Mouse (Mus musculus) liver, embryonic 13.5 days (tissue): Measurements from ENCODE around the gene 6030458C11Rik. TPM values are rescaled to one million over a fixed set of nuclear protein-coding genes. Genes with fewer than 3 reads are reported as not detected.
A peak's percentile ranks its signal among the peaks of the same experiment; 100 is the strongest.

ENCODE experiments used
- ATAC-seq: fragments of 200-750 bp; cut with Nextera tagmentation; 2 replicates; pipeline ENCODE4 v1.8.0; 2017; ENCODE audit warnings: low read depth, mild to moderate bottlenecking, moderate number of reproducible peaks, moderate library complexity
- DNase-seq: peaks from one replicate; pipeline ENCODE4 v3.0.0; 2022
- H3K27ac ChIP-seq: fragments of 300-500 bp; sonication (generic); 2 replicates; pipeline ENCODE4 v1.5.1; 2015; ENCODE audit warnings: moderate library complexity, mild to moderate bottlenecking, inconsistent platforms
- H3K27me3 ChIP-seq: fragments of 300-500 bp; sonication (generic); 2 replicates; pipeline ENCODE4 v1.6.1; 2015; ENCODE audit warnings: mild to moderate bottlenecking, inconsistent platforms
- H3K36me3 ChIP-seq: fragments of 300-500 bp; sonication (generic); 2 replicates; pipeline ENCODE4 v1.6.1; 2015; ENCODE audit warnings: mild to moderate bottlenecking, inconsistent platforms
- H3K4me1 ChIP-seq: fragments of 300-500 bp; sonication (generic); replicated peaks from 2 replicates; pipeline ENCODE4 v1.6.1; 2015; ENCODE audit warnings: inconsistent platforms
- H3K4me2 ChIP-seq: fragments of 300-500 bp; sonication (generic); 2 replicates; pipeline ENCODE4 v1.6.1; 2015; ENCODE audit warnings: inconsistent platforms, mild to moderate bottlenecking, moderate library complexity
- H3K4me3 ChIP-seq: fragments of 300-500 bp; sonication (generic); replicated peaks from 2 replicates; pipeline ENCODE4 v1.5.1; 2015; ENCODE audit warnings: mild to moderate bottlenecking, inconsistent platforms
- H3K9ac ChIP-seq: fragments of 300-500 bp; sonication (generic); 2 replicates; pipeline ENCODE4 v1.6.1; 2015; ENCODE audit warnings: mild to moderate bottlenecking, inconsistent platforms
- H3K9me3 ChIP-seq: fragments of 300-500 bp; sonication (generic); replicated peaks from 2 replicates; pipeline ENCODE4 v1.6.1; 2016; ENCODE audit warnings: inconsistent platforms
- WGBS: fragments of 180-500 bp; shearing (Covaris S2); methylation state at CpG from one replicate; pipeline ENCODE4 v1.1.7; 2015; ENCODE audit not compliant: insufficient replicate concordance; 5-methylcytosine and 5-hydroxymethylcytosine counted together
- polyA plus RNA-seq: library from polyadenylated mRNA; unstranded; fragments of >200 nt; fragmentation: Nextera tagmentation; extraction: Ambion mirVana; gene quantifications from 2 replicates; pipeline ENCODE4 v1.2.1, GENCODE M21; 2015

6030458C11Rik gene
- polyA plus RNA-seq, 1 experiment from 2014 or later = 32.4 TPM

DNA sequence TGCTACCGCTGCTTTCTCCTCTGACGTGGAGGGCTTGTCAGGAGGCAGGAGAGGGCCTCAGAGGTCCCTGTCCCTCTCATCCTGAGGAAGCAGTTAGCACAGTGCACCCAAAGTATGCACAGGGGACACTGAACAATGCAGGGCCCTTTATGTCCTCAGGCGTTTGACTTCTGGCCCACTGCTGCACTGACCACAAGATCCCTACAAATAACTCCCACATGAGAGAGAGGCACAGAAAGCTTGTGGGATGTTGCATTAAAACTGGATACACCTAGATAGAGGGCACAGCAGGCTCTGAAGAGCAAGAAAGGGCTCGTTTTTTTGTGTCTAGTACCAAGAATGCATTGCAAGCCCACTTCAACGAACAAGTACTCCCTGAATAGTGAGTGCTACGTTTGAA lies 30.1 kb downstream of the 6030458C11Rik start:
- H3K4me2 ChIP-seq = no peak overlapping the region
- H3K27ac ChIP-seq = no peak overlapping the region
- ATAC-seq = no peak
- no peaks in the 10 kb centered on the region for H3K9me3 ChIP-seq
- no peak overlapping the region for H3K9ac ChIP-seq
- 58% methylated on average over 6 of the region's 6 CpGs for WGBS
- no peaks in the 10 kb centered on the region for H3K4me1 ChIP-seq
- no peak for DNase-seq
- H3K4me3 ChIP-seq = no peak overlapping the region
- no peaks in the 10 kb centered on the region for H3K27me3 ChIP-seq
- H3K36me3 ChIP-seq = no peaks in the 10 kb centered on the region

DNA sequence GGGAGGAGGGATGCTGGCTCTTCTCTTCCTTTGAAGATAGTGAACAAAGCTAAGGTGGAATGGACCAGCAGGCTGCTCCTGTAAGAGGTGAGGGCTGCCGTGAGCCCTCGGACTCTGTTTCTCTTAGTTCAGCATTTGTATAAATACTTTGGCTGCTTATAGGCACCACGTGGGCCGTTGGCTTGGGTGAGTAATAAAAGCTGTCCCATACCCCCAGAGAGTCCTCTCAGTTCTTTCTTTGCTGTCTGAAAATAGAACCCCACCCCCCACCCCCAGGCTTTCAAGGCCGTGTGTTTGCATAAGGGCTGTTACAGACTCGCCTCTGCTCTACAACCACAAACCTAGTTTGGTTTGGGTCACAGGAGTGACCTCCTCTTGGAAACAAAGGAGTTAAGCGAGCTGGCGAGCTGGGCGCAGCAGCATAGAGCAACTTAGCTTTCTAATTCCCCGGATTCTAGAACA lies 35.0 kb downstream of the 6030458C11Rik start:
- Histone ChIP-seq H3K4me3 (no peak overlapping the region), H3K27me3 (no peaks in the 10 kb centered on the region), H3K36me3 (no peaks in the 10 kb centered on the region), H3K4me1 (no peaks in the 10 kb centered on the region), H3K4me2 (peak overlapping the region; percentile 12; the same call in 1 of the 2 replicates), H3K27ac (no peak overlapping the region), H3K9me3 (no peaks in the 10 kb centered on the region), H3K9ac (no peak overlapping the region)
- 43% methylated on average over 10 of the region's 10 CpGs for whole genome bisulfite sequencing
- DNase-seq (no peak), ATAC-seq (no peak)

DNA sequence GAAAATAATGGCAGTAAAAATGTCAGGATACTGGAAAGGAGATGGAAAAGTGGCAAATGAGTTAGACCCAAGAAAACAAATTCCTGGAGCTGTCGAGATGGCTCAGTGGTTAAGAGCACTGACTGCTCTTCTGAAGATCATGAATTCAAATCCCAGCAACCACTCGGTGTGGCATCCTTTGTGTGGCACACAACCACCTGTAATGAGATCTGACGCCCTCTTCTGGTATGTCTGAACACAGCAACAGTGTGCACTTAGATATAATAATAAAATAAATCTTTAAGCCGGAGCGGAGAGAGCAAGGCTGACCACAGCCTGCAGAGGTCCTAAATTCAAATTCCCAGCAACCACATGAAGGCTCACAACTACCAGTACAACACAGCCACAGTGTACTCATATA lies 35.9 kb downstream of the 6030458C11Rik start:
- Histone ChIP-seq H3K4me2 (no peak overlapping the region), H3K27ac (no peak overlapping the region), H3K36me3 (no peaks in the 10 kb centered on the region), H3K9ac (no peak overlapping the region), H3K9me3 (no peaks in the 10 kb centered on the region), H3K27me3 (no peaks in the 10 kb centered on the region), H3K4me1 (no peaks in the 10 kb centered on the region), H3K4me3 (no peak overlapping the region)
- 56% methylated on average over 5 of the region's 5 CpGs for WGBS
- no peak for DNase-seq
- ATAC-seq = no peak

DNA sequence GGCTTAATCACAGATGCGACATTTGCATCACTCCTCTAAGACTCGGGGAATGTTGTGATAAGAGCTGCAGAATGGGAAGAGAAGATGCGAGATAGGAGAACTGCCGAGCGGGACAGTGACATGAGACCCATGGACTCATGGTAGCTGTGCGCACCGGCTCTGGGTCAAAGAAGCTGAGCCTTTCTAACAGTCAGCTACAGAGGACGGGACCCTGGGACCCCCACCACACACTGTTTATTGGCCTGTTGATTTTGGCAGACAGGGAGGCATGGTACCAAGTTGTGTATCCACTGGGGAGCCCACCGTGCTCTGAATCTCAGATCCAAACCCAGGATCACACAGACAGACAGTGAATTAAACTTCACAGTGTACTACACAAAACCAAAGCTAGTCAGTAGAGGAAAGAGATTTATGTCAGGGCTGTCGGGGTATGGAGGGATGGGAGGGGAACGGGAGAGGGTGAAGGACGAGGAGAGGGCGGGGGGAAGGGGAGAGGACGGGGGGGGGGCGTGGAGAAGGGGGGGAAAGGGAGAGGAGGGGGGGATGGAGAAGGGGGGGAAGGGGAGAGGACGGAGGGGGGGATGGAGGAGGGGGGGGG lies 42.6 kb downstream of the 6030458C11Rik start:
- DNase-seq = no peak
- ATAC-seq = no peak
- H3K4me2 ChIP-seq = no peak overlapping the region
- H3K27ac ChIP-seq = no peak overlapping the region
- no peak overlapping the region for H3K4me3 ChIP-seq
- no peaks in the 10 kb centered on the region for H3K4me1 ChIP-seq
- WGBS = 56% methylated on average over 11 of the region's 16 CpGs
- no peak overlapping the region for H3K9ac ChIP-seq
- no peaks in the 10 kb centered on the region for H3K36me3 ChIP-seq
- no peaks in the 10 kb centered on the region for H3K9me3 ChIP-seq
- no peaks in the 10 kb centered on the region for H3K27me3 ChIP-seq

DNA sequence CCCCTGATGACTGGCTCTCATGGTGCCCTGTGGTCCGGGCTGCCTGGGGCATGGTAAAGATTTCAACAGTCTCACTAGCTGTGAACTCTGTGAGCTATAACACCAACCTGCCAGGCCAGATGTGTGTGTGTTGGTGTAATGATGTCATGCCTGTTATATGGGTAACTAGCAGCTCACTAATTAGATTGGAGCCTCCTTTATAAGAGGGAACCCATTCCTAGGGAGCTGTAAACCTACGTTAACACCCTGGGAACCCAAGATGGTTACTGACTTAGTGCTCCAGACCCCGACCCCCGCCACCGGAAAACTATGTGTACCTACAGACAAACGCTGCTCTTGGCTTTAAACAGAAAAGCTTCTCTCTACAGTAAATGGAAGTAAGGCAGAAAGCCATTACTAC lies 43.2 kb downstream of the 6030458C11Rik start:
- no peak overlapping the region for H3K9ac ChIP-seq
- H3K4me1 ChIP-seq = no peaks in the 10 kb centered on the region
- H3K9me3 ChIP-seq = no peaks in the 10 kb centered on the region
- 65% methylated on average over 6 of the region's 6 CpGs for WGBS
- ATAC-seq (no peak), DNase-seq (no peak)
- no peak overlapping the region for H3K4me2 ChIP-seq
- H3K4me3 ChIP-seq = no peak overlapping the region
- H3K27me3 ChIP-seq = no peaks in the 10 kb centered on the region
- H3K27ac ChIP-seq = no peak overlapping the region
- H3K36me3 ChIP-seq = no peaks in the 10 kb centered on the region

DNA sequence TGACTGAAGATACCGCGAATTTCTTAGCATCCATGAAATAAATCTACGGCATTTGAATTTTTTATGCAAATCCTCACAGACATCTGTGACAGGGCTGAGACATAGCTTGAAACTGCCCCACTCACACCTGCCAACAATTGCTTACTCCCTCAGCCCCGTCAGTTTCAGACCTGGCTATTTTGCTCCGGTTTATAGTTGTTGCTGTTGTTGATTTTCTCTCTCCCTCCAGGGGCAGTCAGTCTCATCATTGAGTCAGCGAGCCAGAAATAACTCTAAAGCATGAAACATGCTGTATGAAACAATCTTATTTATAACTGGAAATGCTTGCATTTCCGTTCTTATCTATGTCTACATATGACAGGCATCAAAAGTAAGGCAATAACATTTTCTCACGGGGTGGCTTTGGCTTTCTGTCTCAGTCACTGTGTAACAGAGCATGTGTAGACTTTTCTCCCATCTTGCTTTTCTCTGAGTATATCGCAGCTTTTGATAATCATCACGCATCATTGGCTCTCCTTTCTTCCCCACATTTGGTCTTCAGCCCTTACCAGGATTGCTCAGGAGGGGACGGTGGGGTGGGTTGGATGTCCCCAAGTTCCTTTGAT lies 50.2 kb downstream of the 6030458C11Rik start:
- Histone ChIP-seq H3K4me2 (no peak overlapping the region), H3K9ac (no peak overlapping the region), H3K4me3 (no peak overlapping the region), H3K4me1 (no peaks in the 10 kb centered on the region), H3K27me3 (no peaks in the 10 kb centered on the region), H3K27ac (no peak overlapping the region), H3K36me3 (no peaks in the 10 kb centered on the region), H3K9me3 (no peaks in the 10 kb centered on the region)
- ATAC-seq (no peak), DNase-seq (no peak)
- 59% methylated on average over 11 of the region's 11 CpGs for WGBS

DNA sequence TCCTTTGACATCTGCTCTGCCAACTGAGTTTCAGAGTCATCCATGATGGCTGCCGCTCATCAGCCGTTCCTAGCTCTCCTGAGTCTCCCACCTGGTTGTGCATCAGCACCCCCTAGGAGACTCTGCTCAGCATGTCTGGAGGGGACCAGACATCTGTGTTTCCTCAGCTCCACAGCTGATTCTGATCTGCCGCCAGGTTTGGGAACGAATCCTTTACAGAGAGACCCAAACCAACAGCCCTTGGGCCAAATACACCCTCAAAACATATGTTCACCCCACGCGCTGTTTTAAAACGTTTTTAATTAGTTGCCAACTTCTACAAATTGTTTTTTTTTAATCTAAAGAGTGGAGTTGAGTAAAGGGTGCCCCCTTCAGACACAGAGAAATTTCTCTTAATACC lies 53.5 kb downstream of the 6030458C11Rik start:
- Histone ChIP-seq H3K9me3 (no peaks in the 10 kb centered on the region), H3K27me3 (no peaks in the 10 kb centered on the region), H3K27ac (no peak overlapping the region), H3K4me2 (no peak overlapping the region), H3K4me1 (no peaks in the 10 kb centered on the region), H3K36me3 (no peaks in the 10 kb centered on the region), H3K9ac (no peak overlapping the region), H3K4me3 (no peak overlapping the region)
- WGBS = 73% methylated on average over 7 of the region's 7 CpGs
- no peak for DNase-seq
- ATAC-seq = no peak

DNA sequence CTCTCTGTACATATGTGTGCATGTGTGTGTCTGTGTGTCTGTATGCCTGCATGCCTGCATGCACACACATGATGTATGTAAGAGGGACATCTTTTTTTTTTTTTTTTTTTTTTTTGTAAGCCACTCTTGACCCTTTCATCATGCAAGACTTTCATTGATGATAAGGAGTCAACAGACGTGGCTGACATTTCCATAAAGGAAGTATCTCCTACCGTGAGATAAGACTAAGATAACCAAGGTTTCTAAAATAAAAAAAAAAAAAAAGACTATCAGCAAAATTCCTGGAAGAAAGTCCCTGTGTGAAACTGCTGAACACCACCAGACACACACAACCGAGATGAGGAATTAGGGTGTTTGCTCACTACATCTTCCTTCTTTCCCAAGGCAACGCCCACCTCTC lies 57.6 kb downstream of the 6030458C11Rik start:
- Histone ChIP-seq H3K9ac (no peak overlapping the region), H3K9me3 (no peaks in the 10 kb centered on the region), H3K27me3 (no peaks in the 10 kb centered on the region), H3K36me3 (no peaks in the 10 kb centered on the region), H3K4me1 (no peaks in the 10 kb centered on the region), H3K27ac (no peak overlapping the region), H3K4me2 (no peak overlapping the region), H3K4me3 (no peak overlapping the region)
- ATAC-seq (no peak), DNase-seq (no peak)
- WGBS = 28% methylated on average over 4 of the region's 4 CpGs

DNA sequence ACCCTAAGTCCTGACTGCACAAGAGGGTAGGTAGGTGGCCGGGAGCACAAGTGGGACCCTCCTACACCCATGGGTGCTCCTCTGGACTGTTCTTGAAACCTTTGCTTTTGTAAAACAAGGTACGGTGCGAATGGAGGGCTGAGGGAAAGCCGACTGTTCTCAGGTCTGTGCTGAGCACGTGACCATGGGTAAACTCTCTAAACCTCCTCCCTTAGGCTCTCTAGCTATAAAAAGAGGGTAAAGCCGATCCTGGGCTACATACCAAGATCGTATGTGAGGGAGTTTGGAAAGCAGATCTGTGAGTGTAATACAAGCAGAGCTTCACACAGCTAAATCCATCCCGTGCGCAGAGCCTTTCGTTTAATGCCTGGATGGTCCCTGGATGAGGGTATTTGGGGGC lies 61.3 kb downstream of the 6030458C11Rik start:
- 63% methylated on average over 10 of the region's 10 CpGs for WGBS
- Histone ChIP-seq H3K27me3 (no peaks in the 10 kb centered on the region), H3K9ac (no peak overlapping the region), H3K36me3 (no peaks in the 10 kb centered on the region), H3K4me2 (no peak overlapping the region), H3K9me3 (no peaks in the 10 kb centered on the region), H3K4me1 (no peaks in the 10 kb centered on the region), H3K4me3 (no peak overlapping the region), H3K27ac (no peak overlapping the region)
- no peak for ATAC-seq
- DNase-seq = no peak

DNA sequence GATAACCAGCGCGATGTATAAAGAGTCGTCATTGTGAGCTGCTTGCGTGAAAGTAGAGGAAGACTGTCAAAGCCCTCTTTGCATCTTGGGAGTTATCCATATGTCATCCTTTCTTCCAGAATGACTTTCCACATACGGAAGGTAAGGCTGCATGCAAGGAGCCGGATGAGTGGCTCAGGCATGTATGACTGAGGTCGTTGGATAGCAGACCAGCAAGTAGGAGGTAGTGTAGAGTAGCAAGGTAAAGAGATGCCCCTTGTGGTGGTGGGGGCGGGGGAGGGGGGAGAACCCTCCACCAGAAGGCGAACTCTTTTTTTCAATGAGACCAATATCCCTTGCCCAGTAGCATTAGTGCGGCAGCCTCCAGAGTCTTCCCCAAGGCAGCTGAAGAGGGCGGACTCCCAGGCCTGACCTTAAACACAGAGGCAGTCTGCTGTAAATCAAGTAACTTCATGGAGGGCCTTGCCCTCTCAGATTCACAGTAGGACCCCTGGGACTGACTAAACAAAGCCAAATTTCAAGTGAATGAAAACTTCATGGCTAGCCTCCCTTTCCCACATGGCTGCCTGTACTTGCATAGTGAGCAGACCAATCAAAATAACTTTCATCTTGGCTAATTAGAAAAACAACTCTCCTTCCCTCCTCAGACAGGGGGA lies 62.1 kb downstream of the 6030458C11Rik start:
- Histone ChIP-seq H3K4me3 (no peak overlapping the region), H3K4me2 (no peak overlapping the region)

DNA sequence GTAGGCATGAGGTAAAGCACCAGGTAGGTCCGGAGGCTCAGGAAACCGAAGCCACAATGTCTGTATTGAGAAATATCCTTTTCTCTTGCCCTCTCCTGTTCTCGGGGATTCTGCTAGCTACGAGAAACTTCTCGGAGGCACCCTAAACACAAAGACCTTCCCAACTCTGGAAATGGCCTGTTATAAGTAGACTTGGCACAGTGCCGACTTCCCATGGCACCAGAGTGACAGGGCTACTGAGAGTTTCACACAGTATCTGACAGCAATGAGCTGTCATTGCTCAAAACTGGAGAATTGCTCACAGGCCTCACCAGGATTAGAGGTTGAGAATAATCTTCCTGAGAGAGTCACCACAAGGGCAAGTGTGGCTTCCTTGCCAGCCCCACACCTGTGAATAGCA lies 63.7 kb downstream of the 6030458C11Rik start:
- Histone ChIP-seq H3K9me3 (no peaks in the 10 kb centered on the region), H3K4me3 (no peak overlapping the region), H3K4me2 (no peak overlapping the region), H3K9ac (no peak overlapping the region), H3K36me3 (no peaks in the 10 kb centered on the region), H3K27me3 (no peaks in the 10 kb centered on the region), H3K4me1 (no peaks in the 10 kb centered on the region), H3K27ac (no peak overlapping the region)
- WGBS = 64% methylated on average over 6 of the region's 6 CpGs
- DNase-seq (no peak), ATAC-seq (no peak)

More for the DNA sequence above, 62.1 kb downstream of the 6030458C11Rik start:
- H3K4me1 ChIP-seq = no peaks in the 10 kb centered on the region
- H3K27ac ChIP-seq = no peak overlapping the region
- H3K27me3 ChIP-seq = no peaks in the 10 kb centered on the region
- H3K36me3 ChIP-seq = no peaks in the 10 kb centered on the region
- ATAC-seq (no peak), DNase-seq (no peak)
- no peak overlapping the region for H3K9ac ChIP-seq
- H3K9me3 ChIP-seq = no peaks in the 10 kb centered on the region
- WGBS = 67% methylated on average over 11 of the region's 11 CpGs

DNA sequence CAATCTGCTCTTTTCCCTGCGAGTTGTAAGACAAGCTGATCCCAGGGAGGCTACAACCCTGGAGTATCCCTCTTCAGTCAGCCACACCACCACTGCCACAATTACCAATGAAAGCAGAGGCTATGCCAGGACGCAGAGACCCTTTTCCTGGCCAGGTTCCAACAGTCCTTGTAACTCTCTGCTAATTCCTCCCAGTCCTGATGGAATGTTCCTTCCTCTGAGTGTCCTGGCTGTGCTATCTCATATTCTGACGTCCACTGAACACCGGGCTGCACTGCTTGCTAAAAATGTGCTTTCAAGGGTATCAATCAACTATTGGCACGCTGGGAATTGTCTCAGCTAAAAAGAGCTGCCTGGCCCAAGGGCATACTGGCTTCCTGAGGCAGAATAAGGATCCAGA lies 66.0 kb downstream of the 6030458C11Rik start:
- no peaks in the 10 kb centered on the region for H3K9me3 ChIP-seq
- 51% methylated on average over 5 of the region's 5 CpGs for WGBS
- H3K4me2 ChIP-seq = no peak overlapping the region
- no peaks in the 10 kb centered on the region for H3K36me3 ChIP-seq
- no peak overlapping the region for H3K4me3 ChIP-seq
- H3K27ac ChIP-seq = no peak overlapping the region
- no peak overlapping the region for H3K9ac ChIP-seq
- no peaks in the 10 kb centered on the region for H3K4me1 ChIP-seq
- DNase-seq = no peak
- no peaks in the 10 kb centered on the region for H3K27me3 ChIP-seq
- ATAC-seq = no peak
